Mouse (Mus musculus) neural tube, embryonic 12.5 days (tissue): Measurements from ENCODE around the gene Arf3. TPM values are rescaled to one million over a fixed set of nuclear protein-coding genes. Genes with fewer than 3 reads are reported as not detected.
A peak's percentile ranks its signal among the peaks of the same experiment; 100 is the strongest.
"Not testable (repeated sequence)": the region's sequence is repeated elsewhere in the genome, so short reads cannot be mapped to it uniquely, and the experiment has no call there.

Experiments
- ATAC-seq: fragments of 200-750 bp; cut with Nextera tagmentation; 2 replicates; pipeline ENCODE4 v1.8.0; 2017; ENCODE audit warnings: low read depth, mild to moderate bottlenecking, moderate TSS enrichment, moderate library complexity; ENCODE audit not compliant: low FRiP score
- H3K27ac ChIP-seq: fragments of 300-500 bp; sonication (generic); 2 replicates; pipeline ENCODE4 v1.5.1; 2016
- H3K27me3 ChIP-seq: fragments of 300-500 bp; sonication (generic); replicated peaks from 2 replicates; pipeline ENCODE4 v1.6.1; 2016; ENCODE audit warnings: mild to moderate bottlenecking
- H3K36me3 ChIP-seq: fragments of 300-500 bp; sonication (generic); 2 replicates; pipeline ENCODE4 v1.6.1; 2016; ENCODE audit warnings: mild to moderate bottlenecking
- H3K4me1 ChIP-seq: fragments of 300-500 bp; sonication (generic); 2 replicates; pipeline ENCODE4 v1.6.1; 2016
- H3K4me2 ChIP-seq: fragments of 300-500 bp; sonication (generic); replicated peaks from 2 replicates; pipeline ENCODE4 v1.6.1; 2016; ENCODE audit warnings: mild to moderate bottlenecking
- H3K4me3 ChIP-seq: fragments of 300-500 bp; sonication (generic); 2 replicates; pipeline ENCODE4 v1.5.1; 2016
- H3K9ac ChIP-seq: fragments of 300-500 bp; sonication (generic); 2 replicates; pipeline ENCODE4 v1.6.1; 2016; ENCODE audit warnings: mild to moderate bottlenecking
- H3K9me3 ChIP-seq: fragments of 300-500 bp; sonication (generic); 2 replicates; pipeline ENCODE4 v1.6.1; 2016; ENCODE audit warnings: mild to moderate bottlenecking
- WGBS: fragments of 180-500 bp; shearing (Covaris S2); methylation state at CpG from one replicate; pipeline ENCODE4 v1.1.7; 2016; 5-methylcytosine and 5-hydroxymethylcytosine counted together
- polyA plus RNA-seq: library from polyadenylated mRNA; unstranded; fragments of >200 nt; fragmentation: Nextera tagmentation; extraction: Ambion mirVana; gene quantifications from 2 replicates; pipeline ENCODE4 v1.2.1, GENCODE M21; 2016

Arf3 gene
- polyA plus RNA-seq, result 69.7 and 77.4 TPM in 2 replicates

DNA sequence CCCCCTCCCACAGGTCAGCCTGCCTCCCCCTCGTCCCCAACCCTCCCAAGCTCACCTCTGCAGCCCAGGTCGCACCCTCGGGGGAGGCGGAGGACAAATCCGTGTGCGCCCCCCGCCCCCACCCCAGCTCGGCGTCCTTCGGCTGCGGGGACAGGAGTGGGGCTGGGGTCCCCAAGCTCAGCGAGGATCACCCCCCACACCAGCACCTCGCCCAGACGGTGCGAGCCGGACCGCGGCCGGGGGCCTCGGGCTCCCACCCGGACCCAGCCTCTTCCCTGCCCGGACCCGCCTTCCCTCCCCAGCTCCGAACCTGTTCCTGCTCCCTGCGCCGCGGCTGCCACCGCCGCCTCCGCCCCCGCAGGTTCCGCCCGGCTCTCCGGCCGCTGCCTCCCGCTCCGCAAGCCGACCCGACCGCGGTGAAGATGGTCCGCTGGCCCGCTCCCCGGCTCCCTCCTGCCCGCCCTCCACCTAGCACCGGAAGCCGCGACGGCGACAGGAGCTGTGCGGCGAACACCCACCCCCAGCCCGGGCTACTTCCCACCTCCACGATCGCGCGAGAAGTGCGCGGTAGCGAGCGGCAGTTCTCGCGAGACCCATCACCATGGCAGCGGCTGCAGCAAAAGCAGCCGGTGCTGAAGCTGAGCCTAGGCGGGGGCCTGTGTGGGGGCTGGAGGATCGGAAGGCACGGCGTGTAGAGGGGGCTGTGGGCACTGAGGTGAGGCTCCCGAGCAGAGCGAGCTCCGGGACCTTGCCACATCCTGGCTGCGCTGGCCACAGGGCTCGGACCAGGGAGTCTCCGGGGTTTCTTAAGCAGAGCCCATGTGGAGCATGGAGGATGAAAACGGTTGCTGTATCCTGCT is at the start of gene Arf3:
Gene Arf3 (minus strand): TSS at position 545 of the 860 bp plus-strand sequence.
- WGBS, result under 1% methylated on average over 74 of the region's 76 CpGs
- ATAC-seq, result peak; percentile 98

GRCm38 (mm10) chr15:98810212-98810611 is 47.2 kb upstream of the Arf3 start:
- H3K27me3 ChIP-seq, result peaks cover 53% of the 10 kb centered on the region
- peaks cover 34% of the 10 kb centered on the region for H3K36me3 ChIP-seq
- ATAC-seq, H3K9me3 ChIP-seq, H3K9ac ChIP-seq, H3K4me2 ChIP-seq, H3K27ac ChIP-seq, H3K4me3 ChIP-seq: not testable (repeated sequence)
- WGBS, result 72% methylated on average over 6 of the region's 6 CpGs
- H3K4me1 ChIP-seq, result peaks cover 38% of the 10 kb centered on the region

More for the DNA sequence above, at the start of gene Arf3:
- Histone ChIP-seq H3K4me3 (peak within 1 kb of the TSS; percentile 97), H3K27ac (peak within 1 kb of the TSS; percentile 86), H3K27me3 (peaks cover 25% of the 10 kb centered on the region), H3K9me3 (no peaks in the 10 kb centered on the region), H3K36me3 (peaks cover 26% of the 10 kb centered on the region), H3K9ac (peak within 1 kb of the TSS; percentile 94), H3K4me2 (peak within 1 kb of the TSS; percentile 86), H3K4me1 (peaks cover 23% of the 10 kb centered on the region)

GRCm38 (mm10) chr15:98809390-98809789 is 46.4 kb upstream of the Arf3 start, which contains the start of gene Ddn:
TSS of gene Ddn (minus strand) at chr15:98809490.
- no peak for ATAC-seq
- no peak within 1 kb of the TSS for H3K27ac ChIP-seq
- H3K4me2 ChIP-seq, result peak within 1 kb of the TSS; percentile 69
- 0 out of 2 replicates have a peak within 1 kb of the TSS, but pooled peaks have one; percentile 40 for H3K4me3 ChIP-seq
- H3K27me3 ChIP-seq, result peaks cover 61% of the 10 kb centered on the region
- H3K9ac ChIP-seq, result no peak within 1 kb of the TSS
- peaks cover 28% of the 10 kb centered on the region for H3K36me3 ChIP-seq
- H3K9me3 ChIP-seq, result no peaks in the 10 kb centered on the region
- 36% methylated on average over 3 of the region's 3 CpGs for WGBS
- peaks cover 42% of the 10 kb centered on the region for H3K4me1 ChIP-seq

DNA sequence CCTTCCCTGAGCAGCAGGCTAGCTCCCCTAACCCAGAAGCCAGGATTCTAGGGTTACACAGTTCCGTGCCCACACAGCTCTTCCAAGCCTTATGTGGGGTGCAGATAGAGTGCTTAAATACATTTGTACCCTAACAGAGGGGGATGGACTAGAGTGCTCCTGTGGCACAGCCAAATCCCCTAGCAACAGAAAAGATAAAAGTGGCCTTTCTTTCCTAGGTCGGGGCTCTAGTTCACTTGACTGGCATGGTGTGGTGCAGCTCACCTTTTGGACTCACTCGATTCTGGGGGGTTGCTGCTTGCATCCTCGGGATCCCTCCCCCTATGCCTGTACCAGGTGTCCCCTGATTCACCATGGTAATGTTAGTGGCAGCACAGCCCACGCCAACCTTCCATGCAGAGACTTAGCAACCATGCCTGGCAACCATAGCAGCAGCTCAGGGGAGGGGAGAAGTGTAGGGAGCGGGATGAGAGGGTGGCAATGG is 45.7 kb upstream of the Arf3 start:
- 3% methylated on average over 6 of the region's 6 CpGs for WGBS
- Histone ChIP-seq H3K9me3 (no peaks in the 10 kb centered on the region), H3K36me3 (peaks cover 22% of the 10 kb centered on the region), H3K4me3 (no peak overlapping the region), H3K9ac (no peak overlapping the region), H3K4me2 (peak overlapping the region; percentile 69), H3K27me3 (peaks cover 68% of the 10 kb centered on the region), H3K27ac (no peak overlapping the region), H3K4me1 (peaks cover 42% of the 10 kb centered on the region)
- no peak for ATAC-seq

DNA sequence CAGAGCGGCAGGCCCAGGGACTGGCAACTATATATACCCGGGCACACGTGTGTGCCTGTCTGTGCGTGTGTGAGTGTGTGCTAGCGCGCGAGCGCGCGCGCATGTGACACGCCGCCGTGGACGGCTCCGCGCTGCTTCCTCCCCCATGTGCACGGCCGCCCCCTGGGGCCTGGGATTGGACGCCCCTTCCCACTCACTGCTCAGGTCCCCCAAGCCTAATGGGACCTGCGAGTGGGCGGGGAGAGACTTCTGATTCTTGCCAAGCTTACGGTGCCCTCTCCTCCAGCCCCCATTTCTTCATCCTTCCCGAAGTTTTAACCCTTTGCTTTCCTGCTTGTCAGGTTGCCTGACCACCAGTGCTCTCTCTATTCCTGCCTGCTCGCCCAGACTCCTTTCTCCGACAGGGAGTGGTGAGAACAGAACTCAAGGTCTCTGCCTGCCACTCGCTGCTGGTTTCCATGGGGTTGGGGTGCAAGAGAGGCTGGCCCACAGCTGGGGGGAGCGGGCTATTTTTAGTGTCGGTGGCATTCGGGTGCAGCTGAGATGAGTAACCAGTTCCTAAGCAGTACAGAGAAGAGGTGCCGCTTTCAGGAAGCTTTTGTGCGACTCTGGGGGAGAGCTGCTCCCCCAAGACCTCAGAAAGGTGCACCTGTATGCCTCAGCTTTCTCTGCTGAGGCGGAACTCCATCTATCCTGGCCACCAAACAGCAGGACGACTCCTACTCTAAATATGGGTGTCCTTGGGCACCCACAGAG is 45.1 kb upstream of the Arf3 start:
- Histone ChIP-seq H3K9me3 (no peaks in the 10 kb centered on the region), H3K36me3 (peaks cover 15% of the 10 kb centered on the region), H3K27ac (no peak overlapping the region), H3K4me1 (peaks cover 42% of the 10 kb centered on the region), H3K9ac (peak overlapping the region; percentile 51), H3K4me3 (peak overlapping the region; percentile 40), H3K27me3 (peaks cover 75% of the 10 kb centered on the region), H3K4me2 (peak overlapping the region; percentile 69)
- no peak for ATAC-seq
- under 1% methylated on average over 33 of the region's 34 CpGs for WGBS

- ATAC-seq, result no peak
- Histone ChIP-seq H3K9me3 (no peaks in the 10 kb centered on the region), H3K9ac (peak overlapping the region; percentile 51), H3K27ac (no peak overlapping the region), H3K4me2 (peak overlapping the region; percentile 69), H3K4me1 (peaks cover 42% of the 10 kb centered on the region), H3K27me3 (peaks cover 84% of the 10 kb centered on the region), H3K4me3 (peak overlapping the region; percentile 40), H3K36me3 (peaks cover 7% of the 10 kb centered on the region; the same call in 1 of the 2 replicates)
- WGBS, result 1% methylated on average over 58 of the region's 58 CpGs
Measured at GRCm38 (mm10) chr15:98806809-98807770, 44.1 kb upstream of the Arf3 start.

- WGBS, result 3% methylated on average over 30 of the region's 30 CpGs
- H3K4me2 ChIP-seq, result peak overlapping the region; percentile 69
- 0 out of 2 replicates have a peak overlapping the region, but pooled peaks have one; percentile 53 for H3K9ac ChIP-seq
- peaks cover 7% of the 10 kb centered on the region; the same call in 1 of the 2 replicates for H3K36me3 ChIP-seq
- peaks cover 42% of the 10 kb centered on the region for H3K4me1 ChIP-seq
- no peak overlapping the region for H3K27ac ChIP-seq
- H3K27me3 ChIP-seq, result peaks cover 93% of the 10 kb centered on the region
- H3K4me3 ChIP-seq, result peak overlapping the region; percentile 34
- no peaks in the 10 kb centered on the region for H3K9me3 ChIP-seq
- no peak for ATAC-seq
Measured at GRCm38 (mm10) chr15:98806071-98806808, 43.2 kb upstream of the Arf3 start.

GRCm38 (mm10) chr15:98805324-98806040 is 42.5 kb upstream of the Arf3 start:
- Histone ChIP-seq H3K27me3 (peaks cover 97% of the 10 kb centered on the region), H3K27ac (no peak overlapping the region), H3K9ac (peak overlapping the region; percentile 53), H3K4me3 (peak overlapping the region; percentile 34), H3K4me2 (peak overlapping the region; percentile 69), H3K4me1 (peaks cover 42% of the 10 kb centered on the region), H3K36me3 (no peaks in the 10 kb centered on the region), H3K9me3 (no peaks in the 10 kb centered on the region)
- under 1% methylated on average over 64 of the region's 64 CpGs for WGBS
- peak; percentile 46; the same call in 1 of the 2 replicates for ATAC-seq

- H3K27me3 ChIP-seq, result peaks cover 97% of the 10 kb centered on the region
- H3K27ac ChIP-seq, result no peak overlapping the region
- no peaks in the 10 kb centered on the region for H3K9me3 ChIP-seq
- H3K36me3 ChIP-seq, result no peaks in the 10 kb centered on the region
- no peak overlapping the region for H3K4me3 ChIP-seq
- H3K4me2 ChIP-seq, result peak overlapping the region; percentile 24; the same call in 1 of the 2 replicates
- H3K9ac ChIP-seq, result 0 out of 2 replicates have a peak overlapping the region, but pooled peaks have one; percentile 26
- peaks cover 41% of the 10 kb centered on the region for H3K4me1 ChIP-seq
- ATAC-seq, result no peak
- under 1% methylated on average over 32 of the region's 32 CpGs for WGBS
Measured at GRCm38 (mm10) chr15:98804054-98804453, 41.0 kb upstream of the Arf3 start.

GRCm38 (mm10) chr15:98802926-98803325 is 39.9 kb upstream of the Arf3 start:
- Histone ChIP-seq H3K9ac (no peak overlapping the region), H3K4me1 (peaks cover 41% of the 10 kb centered on the region)

More at GRCm38 (mm10) chr15:98802926-98803325, 39.9 kb upstream of the Arf3 start:
- H3K27ac ChIP-seq, result no peak overlapping the region
- peaks cover 96% of the 10 kb centered on the region for H3K27me3 ChIP-seq
- H3K4me2 ChIP-seq, result no peak overlapping the region
- no peaks in the 10 kb centered on the region for H3K36me3 ChIP-seq
- no peak for ATAC-seq
- WGBS, result 5% methylated on average over 8 of the region's 8 CpGs
- no peak overlapping the region for H3K4me3 ChIP-seq
- no peaks in the 10 kb centered on the region for H3K9me3 ChIP-seq
